Mouse (Mus musculus) limb, embryonic 14.5 days (tissue): Measurements from ENCODE around the gene Myo1c. TPM values are rescaled to one million over a fixed set of nuclear protein-coding genes. Genes with fewer than 3 reads are reported as not detected.

Experiments
- ATAC-seq: fragments of 200-750 bp; cut with Nextera tagmentation; 2 replicates; pipeline ENCODE4 v1.8.0; 2017; ENCODE audit warnings: low read depth, moderate number of reproducible peaks, moderate TSS enrichment; ENCODE audit not compliant: low FRiP score
- DNase-seq: peaks from one replicate; pipeline ENCODE4 v3.0.0-alpha.2; 2015; ENCODE audit warnings: low spot score
- H3K27ac ChIP-seq: fragments of 300-500 bp; sonication (generic); replicated peaks from 2 replicates; pipeline ENCODE4 v1.5.1; 2014; ENCODE audit warnings: low read depth, mild to moderate bottlenecking, low read length, moderate library complexity, mixed read lengths
- H3K27me3 ChIP-seq: fragments of 300-500 bp; sonication (generic); 2 replicates; pipeline ENCODE4 v1.6.1; 2014; ENCODE audit warnings: low read length, mixed read lengths; ENCODE audit not compliant: control insufficient read depth, insufficient read depth
- H3K36me3 ChIP-seq: fragments of 300-500 bp; sonication (generic); 2 replicates; pipeline ENCODE4 v1.6.1; 2014; ENCODE audit warnings: mild to moderate bottlenecking, low read length, moderate library complexity, mixed read lengths; ENCODE audit not compliant: control insufficient read depth, insufficient read depth
- H3K4me1 ChIP-seq: fragments of 300-500 bp; sonication (generic); 2 replicates; pipeline ENCODE4 v1.6.1; 2014; ENCODE audit warnings: antibody characterized with exemption, low read length, mixed read lengths; ENCODE audit not compliant: control insufficient read depth, insufficient read depth
- H3K4me2 ChIP-seq: fragments of 300-500 bp; sonication (generic); replicated peaks from 2 replicates; pipeline ENCODE4 v1.6.1; 2014; ENCODE audit warnings: low read depth, mild to moderate bottlenecking, low read length, moderate library complexity; ENCODE audit not compliant: severe bottlenecking
- H3K4me3 ChIP-seq: fragments of 300-500 bp; sonication (generic); replicated peaks from 2 replicates; pipeline ENCODE4 v1.5.1; 2014; ENCODE audit warnings: low read length
- H3K9ac ChIP-seq: fragments of 300-500 bp; sonication (generic); 2 replicates; pipeline ENCODE4 v1.6.1; 2014; ENCODE audit warnings: mild to moderate bottlenecking, low read depth, low read length, moderate library complexity; ENCODE audit not compliant: severe bottlenecking
- H3K9me3 ChIP-seq: fragments of 300-500 bp; sonication (generic); 2 replicates; pipeline ENCODE4 v1.6.1; 2016; ENCODE audit warnings: low read length; ENCODE audit not compliant: control insufficient read depth
- POLR2A ChIP-seq: fragments of 200-500 bp; IDR thresholded peaks from 2 replicates; pipeline ENCODE4 v1.8.0; 2012; ENCODE audit warnings: inconsistent platforms, mild to moderate bottlenecking, moderate library complexity, borderline replicate concordance; ENCODE audit not compliant: insufficient read depth, insufficient read length; ENCODE audit errors: extremely low read depth
- WGBS: fragments of 180-500 bp; shearing (Covaris S2); extraction: QIAGEN DNeasy Blood & Tissue Kit; methylation state at CpG from one replicate; pipeline ENCODE4 v1.1.7; 2014; 5-methylcytosine and 5-hydroxymethylcytosine counted together
- polyA plus RNA-seq, 2 experiments: library from polyadenylated mRNA; depleted of rRNA in 1 of 2; stranded (reverse) in 1 of 2; unstranded in 1 of 2; fragments of >200 nt; fragmentation: Nextera tagmentation in 1 of 2; extraction: Ambion mirVana in 1 of 2; gene quantifications; 2 replicates each; pipeline versions ENCODE4 v1.2.1 to v1.2.3; 2012 to 2014

The Myo1c gene
- polyA plus RNA-seq, 2 experiments, result 44.3 to 54.2 TPM

DNA sequence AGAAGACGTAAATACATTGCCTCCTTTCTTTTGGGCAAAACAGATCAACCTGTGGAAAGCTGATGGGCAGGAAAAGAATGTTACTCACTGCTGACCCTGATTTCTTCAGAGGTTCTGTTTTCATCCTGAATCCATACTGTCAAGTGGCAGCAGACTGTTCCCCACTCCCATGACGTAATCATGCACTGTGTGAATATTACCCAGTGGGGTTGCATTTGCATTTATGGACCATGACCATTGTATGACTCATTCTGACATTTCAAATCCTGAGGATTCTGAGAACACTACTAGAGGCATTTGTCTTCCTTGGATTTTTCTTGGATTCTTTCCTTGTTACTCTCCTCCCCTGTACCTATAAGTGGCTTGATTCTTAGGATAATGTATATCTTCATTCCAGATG, 53.4 kb downstream of the Myo1c start:
- Histone ChIP-seq H3K9ac (no peak overlapping the region), H3K27ac (no peak overlapping the region), H3K4me1 (no peaks in the 10 kb centered on the region), H3K4me2 (no peak overlapping the region), H3K9me3 (no peaks in the 10 kb centered on the region), H3K27me3 (no peaks in the 10 kb centered on the region), H3K36me3 (peaks cover 78% of the 10 kb centered on the region), H3K4me3 (no peak overlapping the region)
- WGBS, result 81% methylated on average over 2 of the region's 2 CpGs
- no peak for TF ChIP-seq POLR2A
- ATAC-seq, result no peak
- DNase-seq, result no peak

DNA sequence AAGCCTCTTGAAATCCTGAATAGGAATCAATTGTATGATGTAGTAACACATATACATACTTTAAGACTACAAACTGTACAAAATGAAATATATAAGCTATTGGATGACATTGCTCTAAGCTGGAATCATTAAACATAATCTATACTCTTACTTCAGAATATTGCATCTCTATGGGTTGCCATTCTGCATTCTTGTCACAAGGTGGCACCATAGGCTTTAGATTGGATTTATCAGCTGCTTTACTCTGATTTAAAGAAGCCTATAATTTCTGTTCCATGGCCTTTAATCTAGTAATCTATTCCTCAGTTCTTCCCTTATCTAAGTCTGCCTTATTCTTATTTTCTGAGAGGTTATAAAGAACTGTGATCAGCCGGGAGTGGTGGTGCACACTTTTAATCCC, 63.6 kb downstream of the Myo1c start:
- Histone ChIP-seq H3K9me3 (no peaks in the 10 kb centered on the region), H3K27ac (no peak overlapping the region), H3K9ac (no peak overlapping the region), H3K4me2 (no peak overlapping the region), H3K4me1 (no peaks in the 10 kb centered on the region), H3K27me3 (no peaks in the 10 kb centered on the region), H3K36me3 (no peaks in the 10 kb centered on the region), H3K4me3 (no peak overlapping the region)
- no peak for TF ChIP-seq POLR2A
- DNase-seq (no peak), ATAC-seq (no peak)
- 100% methylated on average over 1 of the region's 1 CpGs for WGBS

DNA sequence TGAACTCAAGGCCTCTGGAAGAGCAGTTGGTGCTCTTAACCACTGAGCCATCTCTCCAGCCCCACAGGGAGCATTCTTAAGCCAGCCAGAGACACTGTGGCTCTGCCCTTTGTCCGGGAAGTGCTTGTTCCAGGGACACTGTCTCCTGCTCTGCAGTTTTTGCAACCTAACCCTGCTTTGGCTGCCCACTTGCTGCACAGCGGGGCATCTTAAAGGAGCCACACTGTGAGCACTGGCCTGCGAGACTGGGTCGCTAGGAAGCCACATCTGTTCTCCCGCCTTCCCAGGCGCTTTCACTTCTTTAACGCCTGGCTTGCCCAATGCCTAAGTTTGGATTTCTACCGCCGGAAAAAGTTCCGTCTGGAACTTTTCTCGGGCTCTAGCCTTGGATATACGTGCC, 65.3 kb downstream of the Myo1c start:
- Histone ChIP-seq H3K4me3 (no peak overlapping the region), H3K27me3 (no peaks in the 10 kb centered on the region), H3K4me1 (no peaks in the 10 kb centered on the region), H3K9me3 (no peaks in the 10 kb centered on the region), H3K4me2 (peak overlapping the region; percentile 17; the same call in 1 of the 2 replicates), H3K27ac (no peak overlapping the region), H3K9ac (0 out of 2 replicates have a peak overlapping the region, but pooled peaks have one; percentile 12), H3K36me3 (no peaks in the 10 kb centered on the region)
- WGBS, result 18% methylated on average over 12 of the region's 12 CpGs
- no peak for TF ChIP-seq POLR2A
- no peak for ATAC-seq
- DNase-seq, result no peak

DNA sequence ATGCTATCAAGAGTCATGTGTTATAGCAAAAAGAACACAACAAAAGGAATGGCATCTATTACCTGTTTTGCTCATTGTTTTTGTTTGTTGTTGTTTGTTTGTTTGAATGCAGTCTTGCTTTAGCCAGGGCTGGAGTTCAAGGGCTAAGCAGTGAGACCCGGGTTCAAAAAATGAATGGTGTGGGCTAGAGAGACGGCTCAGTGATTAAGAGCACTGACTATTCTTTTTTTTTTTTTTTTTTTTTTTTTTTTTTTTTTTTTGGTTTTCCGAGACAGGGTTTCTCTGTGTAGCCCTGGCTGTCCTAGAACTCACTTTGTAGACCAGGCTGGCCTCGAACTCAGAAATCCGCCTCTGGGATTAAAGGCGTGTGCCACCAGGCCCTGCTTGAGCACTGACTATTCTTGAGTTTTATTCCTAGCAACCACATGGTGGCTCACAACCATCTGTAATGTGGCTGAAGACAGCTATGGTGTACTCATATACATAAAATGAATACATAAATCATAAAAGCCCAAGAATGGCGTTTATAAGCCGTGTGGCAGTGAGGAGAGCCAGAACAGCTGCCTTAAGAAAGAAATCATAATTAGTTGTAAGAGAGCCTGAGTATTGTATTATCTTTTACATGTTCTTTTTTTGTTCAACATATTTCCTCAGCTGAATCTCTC, 66.5 kb downstream of the Myo1c start:
- ATAC-seq (no peak), DNase-seq (no peak)
- WGBS, result 82% methylated on average over 8 of the region's 8 CpGs

DNA sequence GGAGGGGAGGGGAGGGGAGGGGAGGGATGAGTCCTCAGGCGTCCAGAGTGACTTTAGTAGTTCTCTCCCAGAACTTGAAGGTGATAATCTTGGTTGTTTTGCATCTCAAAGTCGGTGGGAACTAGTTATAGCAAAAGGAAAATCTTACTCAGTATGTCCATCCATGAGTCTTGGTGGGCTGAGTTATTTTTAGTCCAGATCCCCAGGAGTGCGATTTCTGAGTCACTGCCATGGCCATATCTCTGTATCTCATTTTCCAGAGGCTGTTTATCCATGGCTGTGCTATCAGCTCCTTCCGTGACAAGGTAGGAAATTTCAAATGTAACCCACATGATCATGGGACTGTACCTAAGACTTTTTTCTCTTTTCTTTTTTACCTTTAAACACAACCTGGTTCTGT, 72.0 kb downstream of the Myo1c start:
- ATAC-seq (no peak), DNase-seq (no peak)
- Histone ChIP-seq H3K9me3 (0 out of 2 replicates have a peak, but pooled peaks cover 5% of the 10 kb centered on the region), H3K4me1 (no peaks in the 10 kb centered on the region), H3K9ac (no peak overlapping the region), H3K4me3 (no peak overlapping the region), H3K36me3 (no peaks in the 10 kb centered on the region), H3K4me2 (no peak overlapping the region), H3K27ac (no peak overlapping the region), H3K27me3 (no peaks in the 10 kb centered on the region)
- no peak for TF ChIP-seq POLR2A
- WGBS, result 50% methylated on average over 4 of the region's 4 CpGs

More for the DNA sequence above, 66.5 kb downstream of the Myo1c start:
- no peak overlapping the region for H3K4me2 ChIP-seq
- no peak overlapping the region for H3K4me3 ChIP-seq
- H3K27ac ChIP-seq, result no peak overlapping the region
- H3K9me3 ChIP-seq, result 0 out of 2 replicates have a peak, but pooled peaks cover 5% of the 10 kb centered on the region
- H3K4me1 ChIP-seq, result no peaks in the 10 kb centered on the region
- no peak overlapping the region for H3K9ac ChIP-seq
- H3K36me3 ChIP-seq, result no peaks in the 10 kb centered on the region
- no peaks in the 10 kb centered on the region for H3K27me3 ChIP-seq
- no peak for TF ChIP-seq POLR2A

Other genes starting within 250 kb of the Myo1c start
- gene Serpinf1, start 227.8 kb upstream of the Myo1c start, polyA plus RNA-seq (2012; rRNA removed), result 160 and 176 TPM in 2 replicates
- 267 and 276 TPM in 2 replicates for gene Serpinf1, start 227.8 kb upstream of the Myo1c start, polyA plus RNA-seq (2014; fragmentation: Nextera tagmentation; extraction: Ambion mirVana)
- gene Serpinf2, start 210.9 kb upstream of the Myo1c start, polyA plus RNA-seq (2012; rRNA removed), result 0.53 and 0.59 TPM in 2 replicates
- not detected in 2 replicates for gene Serpinf2, start 210.9 kb upstream of the Myo1c start, polyA plus RNA-seq (2014; fragmentation: Nextera tagmentation; extraction: Ambion mirVana)
- gene Wdr81, start 195.8 kb upstream of the Myo1c start, polyA plus RNA-seq (2012; rRNA removed), result 9.0 and 10.4 TPM in 2 replicates
- gene Wdr81, start 195.8 kb upstream of the Myo1c start, polyA plus RNA-seq (2014; fragmentation: Nextera tagmentation; extraction: Ambion mirVana), result 6.6 and 6.8 TPM in 2 replicates
- gene Tlcd2, start 188.8 kb upstream of the Myo1c start, polyA plus RNA-seq (2012; rRNA removed), result 15.0 and 15.5 TPM in 2 replicates
- gene Tlcd2, start 188.8 kb upstream of the Myo1c start, polyA plus RNA-seq (2014; fragmentation: Nextera tagmentation; extraction: Ambion mirVana), result 19.5 and 25.2 TPM in 2 replicates
- gene Prpf8, start 163.7 kb upstream of the Myo1c start, polyA plus RNA-seq (2012; rRNA removed), result 123 and 136 TPM in 2 replicates
- 85.9 and 92.5 TPM in 2 replicates for gene Prpf8, start 163.7 kb upstream of the Myo1c start, polyA plus RNA-seq (2014; fragmentation: Nextera tagmentation; extraction: Ambion mirVana)
- gene Rilp, start 140.4 kb upstream of the Myo1c start, polyA plus RNA-seq (2012; rRNA removed), result 0.98 and 0.99 TPM in 2 replicates
- gene Rilp, start 140.4 kb upstream of the Myo1c start, polyA plus RNA-seq (2014; fragmentation: Nextera tagmentation; extraction: Ambion mirVana), result 0.36 and 0.58 TPM in 2 replicates
- 8.5 and 11.2 TPM in 2 replicates for gene Scarf1, start 137.0 kb upstream of the Myo1c start, polyA plus RNA-seq (2012; rRNA removed)
- gene Scarf1, start 137.0 kb upstream of the Myo1c start, polyA plus RNA-seq (2014; fragmentation: Nextera tagmentation; extraction: Ambion mirVana), result 5.4 and 6.0 TPM in 2 replicates
- gene Slc43a2, start 118.8 kb upstream of the Myo1c start, polyA plus RNA-seq (2012; rRNA removed), result 5.8 and 6.8 TPM in 2 replicates
- 3.5 and 3.8 TPM in 2 replicates for gene Slc43a2, start 118.8 kb upstream of the Myo1c start, polyA plus RNA-seq (2014; fragmentation: Nextera tagmentation; extraction: Ambion mirVana)
- gene Pitpna, start 62.4 kb upstream of the Myo1c start, polyA plus RNA-seq (2012; rRNA removed), result 75.7 and 80.3 TPM in 2 replicates
- gene Pitpna, start 62.4 kb upstream of the Myo1c start, polyA plus RNA-seq (2014; fragmentation: Nextera tagmentation; extraction: Ambion mirVana), result 78.6 and 80.4 TPM in 2 replicates
- gene Inpp5k, start 19.5 kb upstream of the Myo1c start, polyA plus RNA-seq (2012; rRNA removed), result 32.0 and 35.2 TPM in 2 replicates
- 24.6 and 30.4 TPM in 2 replicates for gene Inpp5k, start 19.5 kb upstream of the Myo1c start, polyA plus RNA-seq (2014; fragmentation: Nextera tagmentation; extraction: Ambion mirVana)
- 78.2 and 84.3 TPM in 2 replicates for gene Crk, start 28.8 kb downstream of the Myo1c start, polyA plus RNA-seq (2012; rRNA removed)
- gene Crk, start 28.8 kb downstream of the Myo1c start, polyA plus RNA-seq (2014; fragmentation: Nextera tagmentation; extraction: Ambion mirVana), result 103 and 110 TPM in 2 replicates
- gene Ywhae, start 82.4 kb downstream of the Myo1c start, polyA plus RNA-seq (2012; rRNA removed), result 561 and 629 TPM in 2 replicates
- 772 and 815 TPM in 2 replicates for gene Ywhae, start 82.4 kb downstream of the Myo1c start, polyA plus RNA-seq (2014; fragmentation: Nextera tagmentation; extraction: Ambion mirVana)
- 3.8 and 3.9 TPM in 2 replicates for gene Doc2b, start 145.5 kb downstream of the Myo1c start, polyA plus RNA-seq (2012; rRNA removed)
- gene Doc2b, start 145.5 kb downstream of the Myo1c start, polyA plus RNA-seq (2014; fragmentation: Nextera tagmentation; extraction: Ambion mirVana), result 1.6 and 1.7 TPM in 2 replicates